Mouse (Mus musculus) left cerebral cortex, adult 18-20 months (tissue): ENCODE data around the gene Dnajc3. TPM values are rescaled to one million over a fixed set of nuclear protein-coding genes. Genes with fewer than 3 reads are reported as not detected.

Experiments used
- DNase-seq, 2 experiments: peaks; one replicate each; pipeline ENCODE4 v3.0.0; 2021 to 2022; ENCODE audit warnings: low spot score in 2 of 2, mixed read lengths in 1 of 2
- total RNA-seq, 2 experiments: library from RNA; stranded (reverse); gene quantifications; 2 replicates each; pipeline ENCODE4 v1.2.3; 2021

Dnajc3 gene
- total RNA-seq, 2 experiments from 2014 or later: 38.8 to 44.4 TPM

- DNase-seq: no peak
These were observed 90.0 kb downstream of the Dnajc3 start for GRCm38 (mm10) chr14:119027675-119028253.

Other genes starting within 250 kb of the Dnajc3 start
- gene Abcc4, start 231.8 kb upstream of the Dnajc3 start, total RNA-seq: 1 to 10 TPM; 8.4 to 9.8 TPM
- gene Cldn10, start 150.1 kb upstream of the Dnajc3 start, total RNA-seq: 10 to 100 TPM; 29.1 to 30.0 TPM
- gene Dzip1, start 12.5 kb upstream of the Dnajc3 start, total RNA-seq: 100 to 1,000 TPM; 107 to 113 TPM
- gene Uggt2, start 161.5 kb downstream of the Dnajc3 start, total RNA-seq: 10 to 100 TPM; 24.1 to 28.9 TPM
- gene Hs6st3, start 200.4 kb downstream of the Dnajc3 start, total RNA-seq: 10 to 100 TPM; 49.8 to 58.4 TPM